Mouse (Mus musculus) A20 (cell line): ENCODE results near the gene Gas2.

Source experiments
- DNase-seq: peaks from one replicate; pipeline ENCODE4 v3.0.0-alpha.2; 2011; ENCODE audit warnings: low read depth, low spot score

Gas2 gene

DNA sequence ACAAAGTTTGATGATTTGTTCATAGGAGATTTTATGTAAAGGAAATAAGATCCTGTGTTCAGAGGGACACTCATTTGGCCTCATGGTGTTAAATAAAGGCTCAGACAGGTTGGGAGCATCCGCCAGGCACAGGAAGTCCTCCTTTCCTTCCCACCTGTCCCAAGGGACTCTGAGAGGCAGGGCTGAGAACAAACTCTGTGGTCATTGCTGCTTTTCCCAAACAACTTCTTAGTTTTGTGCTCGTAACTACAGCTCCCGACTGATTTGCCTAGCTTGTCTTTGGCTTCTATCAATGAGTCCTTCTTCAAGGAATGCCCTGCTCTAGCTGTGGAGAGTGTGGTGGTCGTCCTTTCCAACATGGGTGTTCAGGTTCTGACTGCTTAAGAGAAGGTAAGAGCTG is 18.3 kb downstream of the Gas2 start:
- DNase-seq, result no peak

DNA sequence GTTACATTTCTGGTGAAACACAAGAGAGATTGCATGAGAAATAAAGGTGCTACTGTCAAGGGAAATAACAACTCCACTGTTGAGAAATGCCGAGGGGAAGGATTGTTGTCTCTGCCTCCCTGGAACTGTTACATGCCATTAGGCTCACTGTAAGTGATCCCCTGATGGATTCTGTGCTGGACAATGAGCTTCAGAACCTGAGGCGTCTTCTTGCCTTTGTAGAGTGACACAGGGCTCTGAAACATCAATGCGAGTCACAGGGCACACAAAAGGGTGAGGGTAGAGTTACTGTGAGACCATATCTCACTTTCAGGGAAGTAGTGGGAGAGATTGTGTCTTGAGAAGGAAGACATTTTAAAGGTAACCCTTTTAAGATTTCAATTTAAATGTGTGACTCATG is 23.5 kb downstream of the Gas2 start:
- no peak for DNase-seq

DNA sequence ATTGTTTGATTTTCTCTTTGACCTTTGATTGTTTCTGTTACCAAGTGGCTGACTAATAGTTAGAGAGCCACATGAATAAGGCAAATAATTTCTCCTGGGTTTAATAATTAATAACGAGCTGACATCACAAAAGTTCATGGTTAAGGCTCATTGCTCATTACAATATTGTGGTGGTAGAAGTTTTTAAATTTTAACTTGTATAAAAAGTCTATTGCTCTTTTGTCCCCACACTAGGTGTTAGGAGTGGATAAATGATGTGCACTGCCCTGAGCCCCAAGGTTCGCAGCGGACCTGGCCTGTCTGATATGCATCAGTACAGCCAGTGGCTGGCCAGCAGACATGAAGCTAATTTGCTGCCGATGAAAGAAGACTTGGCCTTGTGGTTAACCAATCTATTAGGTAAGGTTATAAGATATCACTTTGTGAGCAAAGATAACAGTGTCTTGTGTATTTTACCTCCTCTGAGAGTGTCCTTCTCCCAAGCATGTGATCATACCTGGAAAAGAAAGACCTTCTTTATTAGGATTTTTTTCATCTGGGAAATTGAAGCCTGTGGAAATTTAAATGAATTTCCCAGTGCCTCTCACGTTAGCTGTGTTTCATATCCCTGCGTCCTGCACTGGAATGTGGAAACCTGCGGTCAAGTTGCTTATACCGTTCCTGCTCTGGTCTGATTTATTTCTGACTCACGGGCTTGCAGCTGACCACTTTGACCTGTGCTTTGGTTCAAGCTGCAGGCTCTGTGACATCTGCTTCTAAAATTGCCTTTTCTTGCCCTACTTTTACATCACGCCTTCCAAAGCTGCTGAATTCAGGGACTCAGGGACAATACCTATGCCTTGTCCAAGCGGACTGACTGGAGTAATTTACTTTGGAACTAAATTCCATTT is 26.1 kb downstream of the Gas2 start:
- DNase-seq, result no peak

DNA sequence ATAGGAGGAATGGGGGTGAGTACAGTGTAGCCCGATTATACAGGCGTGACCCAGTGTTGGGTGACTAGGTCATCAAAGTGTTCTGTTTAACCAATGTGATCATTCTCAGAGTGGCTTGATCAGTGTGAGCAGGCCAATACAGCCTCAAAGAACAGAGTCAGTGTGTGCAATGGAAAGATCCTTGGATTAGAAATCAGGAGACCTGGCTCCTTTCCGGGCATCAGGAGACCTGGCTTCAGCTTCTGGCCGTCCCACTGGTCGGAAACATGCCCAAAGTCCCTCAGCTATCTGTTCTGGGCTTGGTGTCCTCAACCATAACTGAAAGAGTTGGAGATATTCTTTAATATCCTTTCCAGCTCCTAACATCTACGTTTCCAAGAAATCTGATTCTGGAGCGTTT is 27.8 kb downstream of the Gas2 start:
- no peak for DNase-seq

DNA sequence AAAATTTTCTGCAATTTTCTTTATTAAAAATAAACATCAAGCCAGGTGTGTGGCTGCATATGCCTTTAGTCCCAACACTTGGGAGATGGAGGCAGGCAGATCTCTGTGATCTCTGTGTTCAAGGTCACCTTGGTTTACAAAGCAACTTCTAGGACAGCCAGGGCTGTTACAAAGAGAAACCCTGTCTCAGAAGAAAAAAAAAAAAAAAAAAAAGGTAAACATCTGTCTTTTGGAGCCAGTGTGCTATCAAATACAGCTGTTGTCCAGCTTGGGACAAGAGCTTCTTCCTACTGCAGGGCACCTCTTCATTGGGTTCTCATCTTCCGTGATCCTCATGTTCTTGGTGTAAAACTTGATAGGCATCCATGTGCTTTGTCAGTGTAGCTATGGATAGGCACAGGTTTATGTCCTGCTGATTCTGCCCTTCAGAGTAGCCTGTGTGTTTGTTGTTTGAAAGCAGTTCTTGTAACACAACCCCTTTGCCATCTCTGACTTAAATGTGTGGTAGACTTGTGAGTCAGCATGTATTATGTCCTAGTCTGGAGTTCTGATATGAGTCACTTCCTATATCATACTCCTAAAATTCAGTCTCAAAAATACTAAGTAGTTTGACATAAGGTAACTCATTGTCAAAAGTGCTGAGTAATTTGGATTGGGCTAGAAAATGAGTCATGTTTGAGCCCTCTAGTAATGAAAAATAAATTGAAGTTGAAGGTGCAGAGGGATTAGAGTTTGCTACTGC is 30.6 kb downstream of the Gas2 start:
- peak; percentile 41 for DNase-seq

DNA sequence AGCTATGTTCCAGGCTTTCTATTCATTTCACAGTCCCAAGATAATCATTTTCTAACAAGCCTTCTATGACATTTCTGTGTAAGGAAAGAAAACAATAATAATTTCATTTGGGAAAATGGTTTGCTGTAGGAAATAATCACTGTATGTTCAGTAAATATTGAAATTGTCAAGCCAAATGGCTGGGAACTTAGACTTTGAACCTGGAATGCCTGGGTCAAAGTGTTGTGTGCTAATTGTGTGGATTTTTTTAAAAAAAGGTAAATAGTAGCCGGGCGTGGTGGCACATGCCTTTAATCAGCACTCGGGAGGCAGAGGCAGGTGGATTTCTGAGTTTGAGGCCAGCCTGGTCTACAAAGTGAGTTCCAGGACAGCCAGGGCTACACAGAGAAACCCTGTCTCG is 31.2 kb downstream of the Gas2 start:
- DNase-seq, result no peak

DNA sequence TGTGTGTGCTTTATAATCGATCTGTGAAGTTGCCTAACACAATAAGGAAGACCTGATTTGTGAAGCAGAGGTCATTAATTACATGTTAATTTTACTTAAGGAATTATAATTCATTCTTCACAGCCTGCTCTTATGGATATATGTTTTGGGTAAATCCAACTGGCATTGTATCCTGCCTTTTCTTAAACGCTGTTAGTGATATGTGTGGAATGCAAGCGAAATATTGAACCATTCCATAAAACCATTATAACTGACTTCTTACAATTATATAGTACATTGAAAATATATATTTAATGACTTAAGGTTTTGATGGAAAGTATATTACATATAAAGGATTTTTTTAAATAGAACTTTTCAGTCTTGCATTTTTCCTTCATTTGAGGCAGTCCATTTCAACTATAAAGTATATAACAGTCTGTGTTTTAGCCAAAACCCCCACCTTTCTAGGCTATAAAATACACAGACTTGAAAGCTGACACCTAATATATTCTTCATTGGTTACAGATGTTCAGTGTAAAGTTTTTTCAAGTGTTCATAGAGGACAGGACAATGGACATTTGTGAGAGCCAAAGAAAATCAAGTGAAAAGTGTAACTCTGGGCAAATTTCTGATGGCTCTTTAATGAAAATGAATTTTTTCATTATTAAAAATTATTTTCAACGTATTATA is 32.5 kb downstream of the Gas2 start:
- DNase-seq, result no peak

DNA sequence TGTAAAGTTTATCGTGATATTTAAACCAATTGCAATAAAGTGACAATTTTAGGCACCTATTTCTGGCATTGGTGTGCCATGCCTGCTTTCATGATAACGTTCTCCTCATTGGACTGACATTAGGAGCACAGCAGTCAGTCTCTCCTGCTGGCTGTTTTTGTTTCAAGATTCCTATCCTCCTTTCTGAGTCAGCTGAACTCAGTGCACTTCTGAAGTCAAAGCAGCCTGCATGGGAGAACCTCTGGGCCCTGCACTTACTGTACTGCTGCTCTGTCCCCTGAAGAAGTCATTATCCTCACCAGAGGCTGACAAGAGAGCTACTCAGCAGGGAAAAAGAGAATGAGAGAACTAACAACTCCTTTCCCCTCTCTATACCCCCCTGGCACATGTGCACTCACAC is 33.1 kb downstream of the Gas2 start:
- DNase-seq, result no peak

DNA sequence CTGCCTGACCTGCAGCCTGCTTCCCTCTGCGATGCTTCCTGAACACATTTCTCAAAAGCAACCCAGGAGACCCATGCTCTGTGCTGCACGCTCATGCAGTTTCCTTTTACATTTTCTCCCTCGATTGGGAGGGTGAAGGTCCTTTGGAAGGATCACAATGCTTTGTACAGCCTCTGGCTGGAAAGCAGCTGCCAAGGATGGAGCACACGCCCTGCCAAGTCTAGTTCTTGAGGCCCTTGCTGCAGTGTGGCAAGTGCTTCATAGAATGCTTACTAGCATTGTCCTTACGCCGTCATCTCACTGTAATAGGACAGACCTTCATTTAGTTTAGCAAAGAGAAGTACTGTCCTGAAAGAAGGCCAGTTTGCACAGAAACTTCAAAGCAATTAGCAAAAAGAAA is 37.3 kb downstream of the Gas2 start:
- no peak for DNase-seq

DNA sequence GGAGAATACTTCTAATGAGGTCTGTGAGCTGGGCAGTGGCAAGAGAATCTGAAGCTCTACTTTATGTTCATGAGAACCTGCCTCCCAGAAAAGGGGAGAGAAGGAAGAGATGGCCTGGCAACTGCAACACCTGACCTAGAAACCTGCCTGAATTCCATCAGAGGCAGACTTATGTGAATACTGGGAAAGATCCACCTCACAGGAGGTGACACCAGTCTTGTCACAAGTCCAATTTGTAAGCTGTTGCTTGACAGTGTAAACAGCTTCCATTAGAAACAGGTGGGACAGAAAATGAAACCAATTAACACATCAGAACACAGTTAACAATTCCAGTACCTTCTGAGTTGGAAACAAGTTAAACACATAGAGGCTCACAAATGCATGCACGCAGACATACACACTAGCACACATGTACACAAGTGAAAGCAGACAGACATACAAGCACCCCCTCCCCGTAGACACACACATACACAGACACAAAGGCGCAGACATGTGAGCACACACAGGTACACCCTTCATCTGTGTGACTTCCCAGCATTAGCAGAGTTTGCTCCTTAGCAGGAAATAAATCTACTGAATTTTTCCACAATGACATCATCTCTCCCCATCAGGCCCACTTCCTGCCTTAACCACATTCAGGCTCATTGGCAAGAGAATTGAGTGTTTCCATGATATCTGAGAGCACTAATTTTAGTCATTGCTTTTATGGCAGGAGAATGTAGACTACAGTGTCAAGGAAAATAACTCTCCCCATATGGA is 51.7 kb downstream of the Gas2 start:
- DNase-seq, result no peak

DNA sequence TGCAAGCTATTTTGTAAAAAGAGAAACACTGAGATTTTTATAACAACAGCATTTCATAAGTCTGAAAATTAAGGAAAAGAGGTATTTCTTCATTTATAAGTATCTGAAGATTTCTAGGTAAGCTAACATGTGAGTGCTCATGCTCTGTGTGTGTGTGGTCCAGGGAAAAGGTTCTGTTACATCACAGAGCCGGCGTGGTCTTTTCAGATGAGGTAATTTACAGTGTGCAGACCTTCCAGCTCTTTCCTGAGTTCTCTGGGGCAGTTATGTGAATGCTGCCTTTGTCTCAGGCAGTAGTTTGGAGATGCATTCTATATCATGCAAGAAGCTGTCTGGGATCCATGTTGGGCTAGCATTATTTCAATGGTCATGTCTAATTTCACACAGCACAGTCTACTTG is 52.3 kb downstream of the Gas2 start:
- no peak for DNase-seq

DNA sequence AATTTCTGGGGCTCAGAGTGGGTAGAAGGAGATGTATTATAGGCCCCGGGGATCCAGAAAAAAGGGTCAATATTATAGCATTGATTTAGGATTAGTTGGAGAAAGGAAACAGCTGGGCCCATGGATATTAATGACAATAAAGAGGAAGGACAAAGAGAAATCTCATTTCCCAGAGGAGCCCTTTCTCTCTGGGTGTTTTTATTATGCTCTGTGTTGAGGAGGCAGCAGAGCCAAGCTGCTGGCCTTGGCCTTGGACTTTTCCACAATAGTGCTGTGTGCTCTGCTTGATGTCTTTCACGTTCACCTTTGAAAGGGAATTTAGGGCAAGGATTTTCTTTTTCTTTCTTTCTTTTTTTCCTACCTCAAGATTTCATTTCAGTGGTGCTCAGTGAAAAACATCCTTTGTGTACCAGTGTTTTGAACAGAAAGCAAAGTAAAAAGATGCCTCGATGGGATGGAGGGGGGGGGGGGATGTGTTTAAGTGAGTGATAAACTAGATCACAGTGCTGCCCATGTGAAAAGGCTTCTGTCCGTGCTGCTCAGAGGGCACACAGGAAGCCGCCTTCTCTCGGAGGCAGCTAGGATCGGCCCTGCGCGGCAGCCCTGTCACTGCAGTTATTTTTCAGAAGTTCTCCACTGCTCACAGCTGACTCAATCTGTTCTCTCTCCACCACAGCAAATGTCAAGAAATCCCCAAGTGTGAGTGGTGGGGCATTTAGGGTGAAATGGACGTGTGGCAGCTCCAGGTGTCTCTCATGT is 67.1 kb downstream of the Gas2 start:
- no peak for DNase-seq

DNA sequence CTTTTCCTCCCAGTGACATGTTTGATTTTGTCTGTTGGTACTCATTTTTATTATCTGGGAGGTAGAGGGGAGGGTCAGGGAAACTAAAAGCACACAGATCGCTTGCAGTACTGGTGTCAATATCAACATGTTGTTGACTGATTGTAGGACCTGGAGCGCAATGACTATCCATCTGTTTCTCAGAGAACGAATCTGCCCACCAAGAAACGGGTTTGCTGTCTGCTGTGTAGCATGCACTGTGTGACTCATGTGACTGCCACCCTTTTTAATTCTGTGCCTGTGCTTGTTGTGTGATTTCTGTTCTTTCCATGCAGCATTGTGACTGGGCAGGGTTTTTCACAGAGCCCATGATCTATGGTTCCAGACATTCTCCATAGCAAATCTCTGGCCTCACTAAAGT is 69.4 kb downstream of the Gas2 start:
- no peak for DNase-seq

DNA sequence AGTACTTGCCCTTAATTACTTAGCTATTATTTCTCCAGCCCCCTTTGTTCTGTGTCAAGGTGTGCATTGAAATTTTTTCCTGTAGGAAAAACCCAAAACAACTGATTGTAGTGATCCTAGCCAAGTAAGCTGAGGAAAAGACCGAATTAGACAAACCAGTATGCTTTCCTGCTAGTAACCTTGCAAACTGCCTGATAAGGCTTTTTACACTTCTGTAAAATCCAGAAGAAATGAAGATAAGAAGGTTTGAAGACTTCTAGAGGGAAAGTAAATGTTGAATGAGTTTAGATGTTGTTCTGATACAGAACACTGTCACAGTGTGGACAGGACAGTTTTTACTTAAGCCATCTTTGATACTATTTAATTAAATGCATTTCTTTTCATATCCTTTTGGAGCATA is 75.5 kb downstream of the Gas2 start:
- DNase-seq, result no peak

DNA sequence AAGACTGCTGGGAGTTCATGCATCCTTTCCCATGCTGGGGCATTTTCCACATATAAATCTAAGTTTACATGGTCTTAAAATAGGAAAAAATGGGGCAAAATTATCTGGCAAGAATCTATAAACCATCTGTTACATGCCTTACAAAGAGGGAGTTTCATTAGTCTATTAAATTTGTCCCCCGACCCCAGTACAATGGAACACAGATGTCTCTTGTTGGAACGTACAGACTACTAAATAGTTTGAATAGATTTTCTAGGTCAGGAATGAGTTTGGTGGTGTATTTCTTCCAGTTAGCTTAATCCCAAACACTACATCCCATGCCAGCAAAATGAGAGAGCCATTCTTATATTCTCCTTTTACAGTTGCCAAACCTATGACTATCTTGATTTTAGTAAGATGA is 78.6 kb downstream of the Gas2 start:
- no peak for DNase-seq

DNA sequence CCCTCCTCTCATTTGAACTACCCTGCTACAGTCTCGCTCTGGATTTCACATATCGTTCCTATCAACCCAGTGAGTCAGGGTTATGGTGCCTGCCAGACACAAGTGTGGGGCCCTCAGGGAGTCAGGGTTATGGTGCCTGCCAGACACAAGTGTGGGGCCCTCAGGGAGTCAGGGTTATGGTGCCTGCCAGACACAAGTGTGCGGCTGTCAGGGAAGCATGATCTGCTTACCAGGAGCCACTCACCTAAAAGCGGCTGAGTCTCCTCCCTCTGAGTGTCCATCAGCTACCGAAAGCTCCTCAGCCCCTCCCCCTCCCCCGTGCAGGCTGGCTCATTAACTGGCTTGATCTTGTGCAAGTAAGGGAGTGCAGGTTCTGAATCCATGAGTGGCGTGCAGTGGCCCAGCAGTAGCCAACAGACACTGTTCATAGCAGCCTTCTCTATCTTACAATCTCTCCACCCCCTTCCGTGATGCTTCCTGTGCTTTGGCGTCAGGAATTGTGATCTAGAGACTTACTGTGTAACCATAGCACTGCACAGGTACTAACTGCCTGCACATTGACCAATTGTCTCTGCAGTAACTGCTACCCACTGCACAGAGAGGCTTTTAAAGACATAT is 93.7 kb downstream of the Gas2 start:
- DNase-seq, result no peak

DNA sequence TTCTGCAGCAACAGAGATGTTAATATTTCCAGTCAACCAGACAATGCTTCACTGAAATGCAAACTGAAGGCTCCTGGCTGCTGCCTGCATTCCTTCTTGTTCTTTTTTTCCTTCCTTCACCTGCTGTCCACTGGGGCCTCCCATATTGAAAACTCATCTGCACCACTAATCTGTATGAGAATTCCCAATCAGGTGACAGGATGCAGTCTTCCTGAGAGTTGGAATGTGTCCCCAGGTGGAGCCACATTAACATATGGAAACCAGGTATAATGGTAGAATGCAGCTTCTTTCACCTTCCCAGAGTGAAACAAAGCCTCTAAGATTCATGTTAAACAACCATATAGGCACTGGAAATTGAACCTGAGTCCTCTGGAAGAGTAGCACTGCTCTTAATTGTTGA is 96.0 kb downstream of the Gas2 start:
- DNase-seq, result no peak

DNA sequence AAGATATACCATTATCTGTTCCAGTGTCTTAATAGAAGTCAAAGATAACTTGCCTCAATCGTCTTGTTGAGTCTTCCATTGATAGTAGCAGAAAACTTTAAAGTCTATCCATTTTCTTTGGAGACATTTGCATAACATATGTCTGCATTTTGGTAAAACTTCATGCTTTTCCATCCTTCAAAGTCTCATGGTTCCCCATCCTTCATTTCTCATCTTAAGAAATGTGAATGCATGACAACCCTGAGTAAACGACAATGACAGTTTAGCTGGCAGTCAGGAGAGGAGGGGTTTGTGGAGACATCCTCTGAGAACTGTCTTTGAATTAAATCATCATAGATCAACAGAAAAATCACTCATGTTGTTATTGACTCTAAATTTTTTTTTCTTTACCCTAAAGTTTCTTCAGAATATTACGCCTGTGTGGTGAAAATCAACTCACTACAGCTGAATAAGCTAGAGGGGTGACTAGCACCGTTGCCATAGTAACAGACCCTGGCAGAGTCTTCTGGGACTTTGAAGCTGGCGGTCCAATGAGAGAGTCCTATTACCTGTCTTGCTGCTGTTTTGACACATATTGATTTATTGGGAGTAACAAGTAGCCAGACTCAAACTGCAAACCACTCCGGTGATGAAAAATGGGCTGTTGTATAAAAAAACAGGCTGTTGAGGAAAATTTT is 99.0 kb downstream of the Gas2 start:
- no peak for DNase-seq

DNA sequence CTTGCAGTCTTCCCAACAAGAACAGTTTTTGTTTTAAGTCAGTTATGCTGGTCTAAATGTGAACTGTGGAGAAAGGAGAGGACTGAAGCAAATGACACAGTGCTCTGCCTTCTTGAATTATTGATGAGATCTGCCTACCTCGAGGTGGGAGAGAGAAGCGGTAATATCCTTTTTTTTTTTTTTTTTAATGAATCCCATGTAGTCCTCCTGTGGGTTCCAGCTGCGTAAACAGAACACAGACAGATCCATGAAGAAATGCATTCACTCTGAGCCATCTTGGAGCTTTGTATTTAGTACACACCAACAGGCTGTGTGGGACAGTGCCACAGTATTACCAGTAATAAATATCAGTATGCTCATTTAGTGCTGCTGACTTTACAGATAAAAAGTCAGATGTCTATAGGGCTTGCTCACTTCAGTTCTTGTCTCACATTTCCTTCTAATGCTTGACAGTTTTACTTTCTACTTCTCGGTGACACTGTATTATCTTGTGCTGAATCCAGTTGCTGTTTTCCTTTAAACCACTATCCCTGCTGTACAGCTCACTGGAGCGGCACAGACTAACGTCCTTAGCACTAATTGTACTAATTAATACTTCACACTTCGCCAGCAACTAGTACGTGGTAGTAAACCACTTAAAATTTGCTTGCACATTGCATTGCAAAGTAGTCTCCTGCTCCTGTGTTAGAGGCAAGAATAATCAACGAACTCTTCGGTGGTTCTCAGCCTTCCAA is 100.6 kb downstream of the Gas2 start:
- DNase-seq, result no peak
